Mouse (Mus musculus) CD8-positive naive resting alpha-beta T cell, adult 57 days (primary cell): ENCODE measurements around the gene Resp18. TPM values are rescaled to one million over a fixed set of nuclear protein-coding genes. Genes with fewer than 3 reads are reported as not detected.

Experiments used
- total RNA-seq: library from RNA; stranded (reverse); gene quantifications from one replicate; pipeline ENCODE4 v1.2.4, GENCODE M21; 2023

The Resp18 gene
- total RNA-seq, result not detected

GRCm38 (mm10) chr1:75278228-75278627, at the start of gene Resp18:
Gene Resp18 (minus strand): TSS chr1:75278415.

GRCm38 (mm10) chr1:75317241-75318201, 39.3 kb upstream of the Resp18 start, which contains the start of gene Dnpep:
Gene Dnpep (minus strand): TSS chr1:75317990.

GRCm38 (mm10) chr1:75264091-75264880, 13.9 kb downstream of the Resp18 start, which contains the start of gene Ptprn:
Gene Ptprn (minus strand): TSS chr1:75264502.

GRCm38 (mm10) chr1:75236117-75237050, 41.8 kb downstream of the Resp18 start, which contains the start of gene Dnajb2:
Gene Dnajb2 (plus strand): TSS chr1:75236406.

GRCm38 (mm10) chr1:75231664-75232152, 46.5 kb downstream of the Resp18 start, which contains the start of gene A630095N17Rik:
Gene A630095N17Rik (minus strand): TSS chr1:75232102.

Other genes with a start within 250 kb of the Resp18 start
- 2.5 TPM for gene Nhej1, start 153.2 kb downstream of the Resp18 start, total RNA-seq
- gene Slc23a3, start 144.5 kb downstream of the Resp18 start, total RNA-seq, result 2.6 TPM
- 109 TPM for gene Cnppd1, start 135.7 kb downstream of the Resp18 start, total RNA-seq
- gene Retreg2, start 135.6 kb downstream of the Resp18 start, total RNA-seq, result 63.0 TPM
- 32.3 TPM for gene Zfand2b, start 109.8 kb downstream of the Resp18 start, total RNA-seq
- 6.2 TPM for gene Abcb6, start 98.0 kb downstream of the Resp18 start, total RNA-seq
- 24.3 TPM for gene Ankzf1, start 86.3 kb downstream of the Resp18 start, total RNA-seq
- 28.4 TPM for gene Atg9a, start 86.2 kb downstream of the Resp18 start, total RNA-seq
- gene Glb1l, start 67.6 kb downstream of the Resp18 start, total RNA-seq, result 11.1 TPM
- gene Stk16, start 67.6 kb downstream of the Resp18 start, total RNA-seq, result 97.7 TPM
- 185 TPM for gene Tuba4a, start 58.5 kb downstream of the Resp18 start, total RNA-seq
- not detected for gene A630095N17Rik, start 46.3 kb downstream of the Resp18 start, total RNA-seq
- 52.1 TPM for gene Dnajb2, start 42.0 kb downstream of the Resp18 start, total RNA-seq
- gene Ptprn, start 13.9 kb downstream of the Resp18 start, total RNA-seq, result 0.24 TPM
- 34.9 TPM for gene Dnpep, start 39.6 kb upstream of the Resp18 start, total RNA-seq
- gene Des, start 81.9 kb upstream of the Resp18 start, total RNA-seq, result 0.21 TPM
- gene Speg, start 96.9 kb upstream of the Resp18 start, total RNA-seq, result 0.80 TPM
- 59.5 TPM for gene Gmppa, start 157.5 kb upstream of the Resp18 start, total RNA-seq
- not detected for gene Asic4, start 172.0 kb upstream of the Resp18 start, total RNA-seq
- 22.0 TPM for gene Chpf, start 200.9 kb upstream of the Resp18 start, total RNA-seq
- 3.1 TPM for gene Tmem198, start 201.1 kb upstream of the Resp18 start, total RNA-seq
- gene Obsl1, start 228.0 kb upstream of the Resp18 start, total RNA-seq, result 5.1 TPM
- gene Inha, start 228.7 kb upstream of the Resp18 start, total RNA-seq, result 3.0 TPM
- 90.9 TPM for gene Stk11ip, start 243.1 kb upstream of the Resp18 start, total RNA-seq